Mouse (Mus musculus): ENCODE data around the gene Socs7.
A peak's percentile ranks its signal among the peaks of the same experiment; 100 is the strongest.
"Not testable (repeated sequence)": the region's sequence is repeated elsewhere in the genome, so short reads cannot be mapped to it uniquely, and the experiment has no call there.

The Socs7 gene

DNA sequence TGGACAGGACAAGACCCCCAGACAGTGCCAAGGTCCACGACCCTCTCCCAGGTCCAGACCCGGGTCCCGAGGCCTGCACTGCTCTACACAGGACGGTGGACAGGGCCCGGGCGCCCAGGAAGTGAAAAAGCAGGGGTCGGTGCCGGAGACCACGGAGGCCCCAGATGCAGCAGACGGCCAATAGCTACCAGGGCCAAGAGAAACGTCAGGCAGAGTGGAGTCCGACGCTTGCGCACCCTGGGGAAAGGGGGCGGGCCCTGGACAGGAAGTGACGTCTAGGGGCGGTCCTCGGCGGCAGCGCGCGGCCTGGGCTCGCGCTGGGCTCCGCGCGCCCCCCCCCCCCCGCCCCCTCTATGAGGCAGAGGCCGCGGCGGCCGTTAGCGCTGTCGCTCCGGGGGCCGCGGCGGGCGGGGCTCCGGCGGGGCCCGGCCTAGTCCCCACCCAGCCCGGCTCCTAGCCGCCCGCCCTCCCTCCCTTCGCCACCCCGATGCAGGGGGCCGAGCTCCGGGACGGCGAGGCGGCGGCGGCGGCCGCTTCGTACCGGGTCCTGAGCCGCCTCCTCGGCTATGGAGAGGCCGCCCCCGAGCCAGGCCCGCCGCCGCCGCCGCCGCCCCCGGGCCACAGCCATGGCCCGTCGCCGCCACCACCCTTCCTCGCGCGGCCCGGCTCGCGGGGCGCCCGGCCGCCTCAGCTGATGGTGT, at the start of gene Socs7:
Socs7 (plus strand) TSS at position 604 of the 701 bp plus-strand sequence.
- DNase-seq: peak; percentile 96

DNA sequence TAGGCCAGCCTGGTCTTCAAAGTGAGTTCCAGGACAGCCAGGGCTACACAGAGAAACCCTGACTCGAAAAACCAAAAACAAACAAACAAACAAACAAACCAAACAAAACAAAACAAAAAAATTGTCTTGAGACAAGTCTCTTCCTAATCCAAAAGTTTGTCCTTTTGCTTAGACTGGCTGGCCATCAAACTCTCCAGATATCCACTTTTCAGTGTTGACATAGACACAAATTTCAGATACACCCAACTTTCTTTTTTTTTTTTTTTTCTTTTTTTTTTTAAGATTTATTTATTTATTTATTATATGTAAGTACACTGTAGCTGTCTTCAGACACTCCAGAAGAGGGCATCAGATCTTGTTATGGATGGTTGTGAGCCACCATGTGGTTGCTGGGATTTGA, 49.5 kb upstream of the Socs7 start:
- DNase-seq: not testable (repeated sequence)

DNA sequence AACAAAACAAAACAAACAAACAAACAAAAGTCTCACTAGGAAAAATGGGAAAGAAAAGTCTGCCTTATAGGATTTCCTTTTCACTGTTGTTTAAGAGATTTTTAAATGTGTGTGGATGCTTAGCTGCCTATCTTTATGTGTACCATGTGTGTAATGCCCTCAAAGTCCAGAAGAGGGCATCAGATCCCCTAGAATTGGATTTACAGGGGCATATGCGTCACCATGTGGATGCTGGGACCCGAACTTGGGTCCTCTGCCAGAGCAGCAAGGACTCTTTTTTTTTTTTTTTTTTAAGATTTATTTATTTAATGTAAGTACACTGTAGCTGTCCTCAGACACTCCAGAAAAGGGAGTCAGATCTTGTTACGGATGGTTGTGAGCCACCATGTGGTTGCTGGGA, 48.2 kb upstream of the Socs7 start:
- DNase-seq: peak; percentile 35

DNA sequence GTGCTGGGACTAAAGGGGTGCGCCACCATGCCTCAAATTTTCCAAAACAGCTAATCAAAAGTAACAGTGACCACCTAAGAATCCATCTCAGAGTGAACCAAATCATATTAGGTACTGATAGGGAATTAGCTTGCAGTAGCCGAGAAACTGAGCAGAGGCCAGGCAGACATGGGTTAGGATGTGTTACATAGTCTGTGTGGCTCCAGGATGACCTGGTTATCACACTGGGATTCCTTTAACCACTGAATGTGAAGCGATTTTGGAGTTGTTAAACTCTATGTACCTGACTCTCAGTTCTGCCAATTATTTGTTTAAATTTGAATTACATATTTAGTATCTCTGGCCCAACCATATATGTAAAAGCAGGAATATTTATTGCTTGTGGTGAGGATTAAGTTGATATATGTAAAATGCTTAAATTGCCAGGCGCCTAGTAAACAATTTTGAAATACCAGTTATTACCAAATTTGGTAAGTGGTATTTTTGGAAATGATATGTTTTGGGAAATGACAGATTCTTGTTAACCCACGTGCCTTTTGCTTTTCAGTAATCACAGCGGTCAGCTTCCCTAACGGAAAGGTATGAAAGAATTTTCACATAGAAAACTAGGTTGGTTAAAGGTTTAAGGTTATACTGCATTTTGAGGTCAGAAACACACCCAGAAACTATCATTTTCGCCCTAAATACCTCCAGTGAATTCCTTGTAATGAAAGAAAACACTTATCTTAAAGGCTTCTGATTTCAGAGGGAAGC, 47.4 kb upstream of the Socs7 start:
- no peak for DNase-seq

DNA sequence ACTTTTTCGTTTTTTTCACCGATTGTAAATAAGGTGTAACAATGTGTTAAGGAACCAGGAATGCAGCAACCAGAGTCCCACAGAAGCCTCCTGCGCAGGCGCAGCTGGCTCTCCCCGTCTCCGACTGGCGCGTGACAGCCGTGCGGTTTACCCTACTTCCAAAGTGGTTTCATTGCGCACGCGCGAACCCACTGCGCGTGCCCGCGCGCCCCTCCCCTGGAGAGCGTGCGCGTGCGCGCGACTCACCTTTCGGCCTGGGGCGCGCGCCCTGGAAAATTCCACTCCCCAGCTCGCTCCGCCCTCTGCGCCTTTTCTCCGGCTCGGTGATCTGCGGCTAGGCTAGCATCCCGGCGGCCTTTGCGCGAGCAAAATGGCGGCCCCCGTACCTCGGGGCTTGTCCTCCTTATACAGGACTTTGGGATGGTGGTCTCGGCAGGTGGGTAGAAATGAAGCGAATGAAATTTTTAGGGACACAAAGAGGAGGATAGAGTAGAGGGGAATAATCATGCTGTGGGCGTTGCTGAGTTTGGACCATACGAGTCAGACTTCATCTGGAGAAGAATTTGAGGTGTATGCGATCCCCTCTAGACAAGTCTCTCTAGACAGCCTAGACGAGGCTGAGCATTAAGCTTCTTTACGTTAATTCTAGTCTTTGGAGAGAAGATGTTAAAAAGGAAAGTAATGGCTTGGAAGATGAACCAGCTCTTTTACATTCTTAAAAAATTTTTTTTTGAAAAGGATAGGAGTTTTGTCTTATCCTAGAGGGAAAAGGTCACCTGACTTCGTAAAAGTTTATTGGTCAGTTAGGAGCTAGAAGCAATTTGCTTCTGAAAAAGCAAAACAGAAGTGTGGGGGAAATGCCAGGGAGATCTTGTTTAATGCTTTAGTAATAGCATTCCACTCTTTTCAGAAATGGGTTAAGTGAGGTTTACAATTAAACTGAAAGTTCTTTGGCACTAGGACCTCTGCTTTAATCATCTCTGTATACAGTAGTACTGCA, 46.5 kb upstream of the Socs7 start, which contains the start of gene Mrpl45:
Mrpl45 (plus strand) TSS at position 213 of the 1,000 bp plus-strand sequence.
- peak; percentile 98 for DNase-seq

DNA sequence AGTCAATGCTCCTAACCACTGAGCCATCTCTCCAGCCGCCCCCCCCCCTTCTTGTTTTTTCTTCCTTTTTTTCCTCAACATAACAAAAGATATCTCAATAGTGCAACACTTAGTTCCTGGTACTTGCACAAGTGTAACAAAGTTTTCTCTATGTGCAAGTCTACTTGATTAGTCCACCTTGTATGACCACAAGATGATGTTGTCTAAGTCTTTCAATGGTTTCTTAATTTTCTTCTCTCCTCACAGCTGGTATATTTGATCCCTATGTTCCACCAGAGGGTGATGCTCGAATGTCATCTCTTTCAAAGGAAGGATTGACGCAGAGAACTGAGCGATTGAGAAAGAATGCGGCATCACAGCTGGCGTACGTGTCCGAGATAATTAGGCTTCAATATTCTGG, 41.2 kb upstream of the Socs7 start:
- no peak for DNase-seq

DNA sequence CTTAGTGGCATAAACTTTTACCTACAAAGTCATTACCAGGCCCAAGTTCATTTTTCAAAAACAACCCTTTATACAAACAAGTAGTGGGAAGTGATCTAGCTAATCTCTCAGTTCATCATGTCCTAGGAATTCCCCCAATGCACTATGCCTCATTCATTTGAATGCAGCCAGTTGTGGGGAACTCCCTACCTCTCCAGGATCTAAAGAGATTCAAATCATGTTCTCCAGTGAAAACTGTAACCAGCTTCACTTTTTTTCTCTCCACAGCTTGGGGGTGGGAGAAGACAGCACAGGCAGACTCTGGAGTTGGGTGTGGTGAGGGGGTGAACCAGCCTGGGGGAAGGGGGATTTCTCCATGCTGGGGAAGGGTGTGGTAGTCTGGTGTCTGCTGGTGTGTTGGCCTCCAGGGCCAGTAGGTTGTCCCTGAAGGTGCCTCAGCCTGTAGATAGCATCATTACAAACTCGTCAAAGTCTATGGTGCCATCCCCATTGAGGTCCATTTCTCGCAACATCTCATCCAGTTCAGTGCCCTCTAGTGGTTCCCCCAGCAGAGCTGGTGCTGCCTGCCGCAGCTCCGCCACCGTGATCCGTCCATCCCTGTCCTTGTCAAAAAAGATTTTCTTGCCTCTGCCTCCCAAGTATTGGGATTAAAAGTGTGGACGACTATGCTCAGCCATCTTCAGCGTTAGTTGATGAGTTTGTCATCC, 40.3 kb upstream of the Socs7 start:
- DNase-seq: not testable (repeated sequence)

DNA sequence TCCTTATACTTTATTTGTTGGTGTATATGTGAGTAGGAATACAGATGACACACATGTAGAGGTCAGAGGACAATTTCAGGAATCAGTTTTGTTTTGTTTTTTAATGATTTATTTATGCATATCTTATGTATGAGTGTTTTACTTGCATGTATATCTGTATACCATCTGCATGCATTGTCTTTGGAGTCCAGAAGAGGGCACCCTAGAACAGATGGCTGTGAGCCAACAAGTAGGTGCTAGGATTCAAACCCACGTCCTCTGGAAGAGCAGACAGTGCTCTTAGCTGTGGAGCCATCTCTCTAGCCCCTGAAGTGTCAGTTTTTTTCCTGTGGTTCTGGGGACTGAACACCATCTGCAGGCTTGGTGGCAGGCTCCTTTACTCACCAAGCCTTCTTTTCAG, 37.1 kb upstream of the Socs7 start:
- DNase-seq: no peak

DNA sequence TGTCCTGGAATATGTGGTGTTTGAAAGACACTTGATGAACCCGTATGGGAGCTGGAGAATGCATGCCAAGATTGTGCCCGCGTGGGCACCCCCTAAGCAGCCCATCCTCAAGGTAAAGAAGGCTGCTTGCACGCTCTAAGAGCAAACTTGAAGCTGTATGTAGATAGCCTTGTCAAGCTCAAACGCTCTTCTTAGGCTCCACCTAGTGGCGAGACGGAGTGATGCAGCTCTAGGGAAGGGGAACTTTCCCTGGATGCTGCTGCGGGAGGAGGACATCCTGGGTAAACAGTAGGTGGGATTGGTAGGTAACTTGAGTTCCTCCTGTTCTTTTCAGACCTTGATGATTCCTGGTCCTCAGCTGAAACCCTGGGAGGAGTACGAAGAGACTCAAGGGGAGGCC, 34.2 kb upstream of the Socs7 start:
- DNase-seq: peak; percentile 78

DNA sequence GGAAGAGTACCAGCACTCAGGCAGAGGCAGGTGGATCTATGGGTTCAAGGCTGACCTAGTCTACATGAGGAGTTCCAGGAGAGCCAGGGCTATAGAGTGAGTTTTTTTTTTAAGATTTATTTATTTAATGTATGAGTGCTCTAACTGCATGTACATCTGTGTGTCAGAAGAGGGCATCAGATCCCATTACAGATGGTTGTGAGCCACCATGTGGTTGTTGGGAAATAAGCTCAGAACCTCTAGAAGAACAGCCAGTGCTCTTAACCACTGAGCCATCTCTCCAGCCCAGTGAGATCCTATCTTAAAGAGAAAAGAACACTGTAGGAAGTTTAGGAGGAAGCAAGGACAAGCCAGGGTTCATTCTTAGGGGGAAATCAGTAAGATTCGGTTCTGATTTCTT, 32.0 kb upstream of the Socs7 start:
- no peak for DNase-seq

DNA sequence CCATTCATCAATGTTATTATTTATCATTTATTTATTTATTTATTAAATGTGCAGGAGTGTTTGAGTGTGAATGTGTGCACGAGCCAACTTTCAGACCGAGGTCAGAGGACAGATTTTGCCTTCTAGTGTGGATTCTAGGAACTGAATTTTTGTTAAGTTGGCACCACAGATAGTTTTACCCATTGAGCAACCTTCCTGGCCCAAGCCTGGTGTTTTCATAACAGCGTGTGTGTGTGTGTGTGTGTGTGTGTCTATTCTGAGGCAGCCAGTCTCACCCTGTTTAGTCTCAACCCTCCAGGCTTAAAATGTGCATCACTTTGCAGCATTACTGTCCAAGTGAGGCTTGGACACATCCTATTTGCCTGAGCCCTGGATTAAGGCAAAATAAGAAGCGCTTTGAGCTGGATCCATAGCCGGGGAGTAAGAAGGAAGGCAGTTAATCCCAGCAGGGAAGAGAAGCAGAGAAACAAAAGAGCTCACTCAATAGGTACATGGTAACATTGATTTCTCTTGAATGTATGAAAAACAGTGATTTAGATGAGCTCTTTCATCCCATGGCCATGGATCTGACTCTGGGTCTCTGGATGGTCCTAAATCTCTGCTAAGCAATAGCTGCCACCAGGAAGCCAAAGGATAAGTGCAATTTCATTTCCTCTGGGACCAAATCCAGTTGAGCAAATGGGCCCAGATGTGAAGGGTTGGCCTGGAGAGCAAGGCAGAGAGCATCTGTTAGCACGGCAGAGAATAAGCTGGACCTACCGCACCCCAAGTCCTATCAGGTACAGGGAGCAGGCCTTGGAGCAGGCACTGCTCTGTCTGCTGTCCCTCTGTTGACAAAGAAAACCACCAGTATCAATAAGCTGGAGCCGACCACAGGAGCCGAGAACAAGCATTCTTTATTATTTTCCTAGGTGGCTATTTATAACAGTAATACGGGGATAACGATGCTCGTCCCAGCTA, 30.8 kb upstream of the Socs7 start:
- peak; percentile 38 for DNase-seq

DNA sequence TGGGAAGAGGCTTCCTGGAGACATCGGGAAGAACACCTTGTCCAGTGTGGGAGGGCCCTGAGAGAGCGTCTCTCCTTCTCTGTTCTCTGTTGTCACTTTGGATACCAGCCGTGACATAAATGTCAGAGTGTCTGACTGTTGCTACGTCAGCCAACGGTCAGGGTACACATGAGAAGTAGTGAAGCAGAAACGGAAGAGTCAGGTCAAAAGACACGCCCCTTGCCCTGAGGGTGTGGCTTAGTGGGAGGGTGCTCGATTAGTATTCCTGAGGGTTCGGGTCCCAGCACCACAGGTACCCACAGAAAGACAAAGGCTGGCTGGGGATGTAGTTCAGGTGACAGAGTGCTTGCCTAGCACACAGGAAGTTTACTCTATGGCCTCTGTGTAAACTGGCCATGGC, 29.3 kb upstream of the Socs7 start:
- DNase-seq: peak; percentile 33

DNA sequence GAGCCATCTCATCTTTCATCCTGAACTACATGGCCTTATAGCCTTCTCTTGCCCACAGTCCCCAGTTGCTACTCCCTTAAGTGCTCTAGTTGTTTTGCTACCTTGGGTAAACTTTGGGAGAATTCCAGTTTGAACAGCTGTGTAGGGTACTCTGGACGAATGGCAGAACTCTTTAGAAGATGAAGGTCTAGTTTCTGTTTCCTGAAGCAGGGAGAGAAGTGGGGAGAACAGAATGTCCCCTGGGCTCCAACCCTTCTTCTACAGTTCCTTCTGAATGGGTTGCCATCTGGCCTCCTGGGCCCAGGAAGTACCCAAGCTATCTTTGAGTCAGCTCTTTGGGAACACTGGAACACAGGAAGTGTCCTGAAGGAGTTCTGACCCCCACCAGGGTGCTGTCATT, 28.5 kb upstream of the Socs7 start:
- peak; percentile 35 for DNase-seq

DNA sequence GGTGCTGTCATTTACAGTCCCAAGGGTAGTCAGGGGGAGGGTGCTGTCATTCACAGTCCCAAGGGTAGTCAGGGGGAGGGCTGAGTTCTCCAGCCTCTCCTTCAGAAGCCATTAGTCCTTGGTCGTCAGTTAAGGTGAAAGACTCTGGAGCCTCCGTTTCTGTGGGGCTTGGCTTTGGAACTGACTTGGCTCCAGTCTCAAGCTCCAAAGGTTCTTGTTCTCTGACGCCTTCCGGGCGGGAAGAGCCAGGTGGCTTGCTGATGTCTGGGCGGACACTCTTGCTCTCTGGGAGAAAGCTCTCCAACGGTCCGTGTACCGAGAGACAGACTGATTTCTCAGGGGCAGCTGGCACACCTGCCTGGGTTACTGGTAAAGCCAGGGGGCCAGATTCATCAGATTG, 28.0 kb upstream of the Socs7 start:
- DNase-seq: no peak

DNA sequence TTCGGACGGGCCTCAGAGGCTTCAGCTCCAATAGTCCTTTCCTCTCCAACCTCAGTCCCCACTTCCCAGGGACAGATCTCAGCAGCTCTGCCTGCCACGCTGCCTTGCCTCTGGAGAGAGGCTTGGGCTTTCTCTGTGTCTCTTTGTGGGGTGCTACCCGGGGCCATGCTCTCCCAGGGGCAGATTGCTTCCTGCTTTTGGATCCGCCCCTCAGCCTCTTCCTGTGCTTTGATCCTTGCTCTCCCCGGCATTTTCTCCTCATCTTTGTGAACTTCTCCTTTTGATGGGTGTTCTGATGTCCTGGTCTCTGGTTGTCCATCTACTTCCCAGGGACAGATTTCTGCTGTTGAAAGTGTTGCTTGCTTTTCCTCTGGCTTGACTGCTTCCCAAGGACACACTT, 26.1 kb upstream of the Socs7 start:
- DNase-seq: peak; percentile 19

DNA sequence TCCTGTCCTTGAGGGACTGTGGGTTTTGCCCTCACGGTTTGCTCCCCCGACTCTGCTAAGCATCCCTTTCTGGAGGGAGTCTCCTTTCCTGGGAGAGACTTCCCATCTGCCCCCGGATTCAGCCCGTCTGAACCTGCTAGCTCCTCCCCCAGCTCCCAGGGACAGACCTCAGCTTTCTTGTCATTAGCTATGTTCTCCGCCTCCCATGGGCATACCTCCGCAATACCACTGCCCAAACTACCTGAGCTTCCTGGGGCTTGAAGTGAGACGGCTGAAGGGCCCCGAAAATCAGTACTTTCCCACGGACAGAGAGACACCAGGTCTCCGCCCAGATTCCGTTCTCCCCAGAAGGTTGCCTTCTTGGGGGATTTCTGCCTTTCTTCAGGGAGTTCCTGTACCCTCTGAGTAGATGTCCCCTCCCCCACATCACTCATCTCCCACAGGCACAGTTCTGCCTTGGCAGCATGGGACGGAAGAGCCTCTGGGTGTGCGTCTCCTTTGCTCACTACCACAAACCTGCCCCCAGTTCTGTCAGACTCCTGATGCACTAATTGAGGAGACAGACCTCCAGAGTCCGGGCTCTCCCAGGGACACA, 25.5 kb upstream of the Socs7 start:
- DNase-seq: no peak

DNA sequence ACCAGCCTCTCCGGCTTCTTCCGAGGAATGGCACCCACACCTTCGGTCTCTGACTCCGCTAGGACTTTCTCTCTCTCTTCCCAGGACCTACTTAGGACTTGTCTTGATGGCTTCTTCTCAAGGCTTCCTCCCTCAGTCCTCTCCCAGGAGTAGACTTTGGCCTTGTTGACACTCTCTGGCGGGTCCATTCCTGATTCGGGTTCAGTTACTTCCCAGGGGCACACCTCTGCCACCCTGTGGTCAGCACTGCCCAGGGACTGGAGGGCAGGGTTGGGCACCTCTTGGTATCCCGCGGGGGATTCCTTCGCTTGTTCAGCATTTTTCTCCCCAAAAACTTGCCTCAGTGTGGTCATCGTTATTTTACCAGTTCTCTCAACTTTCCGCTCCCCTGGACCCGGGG, 25.0 kb upstream of the Socs7 start:
- no peak for DNase-seq

DNA sequence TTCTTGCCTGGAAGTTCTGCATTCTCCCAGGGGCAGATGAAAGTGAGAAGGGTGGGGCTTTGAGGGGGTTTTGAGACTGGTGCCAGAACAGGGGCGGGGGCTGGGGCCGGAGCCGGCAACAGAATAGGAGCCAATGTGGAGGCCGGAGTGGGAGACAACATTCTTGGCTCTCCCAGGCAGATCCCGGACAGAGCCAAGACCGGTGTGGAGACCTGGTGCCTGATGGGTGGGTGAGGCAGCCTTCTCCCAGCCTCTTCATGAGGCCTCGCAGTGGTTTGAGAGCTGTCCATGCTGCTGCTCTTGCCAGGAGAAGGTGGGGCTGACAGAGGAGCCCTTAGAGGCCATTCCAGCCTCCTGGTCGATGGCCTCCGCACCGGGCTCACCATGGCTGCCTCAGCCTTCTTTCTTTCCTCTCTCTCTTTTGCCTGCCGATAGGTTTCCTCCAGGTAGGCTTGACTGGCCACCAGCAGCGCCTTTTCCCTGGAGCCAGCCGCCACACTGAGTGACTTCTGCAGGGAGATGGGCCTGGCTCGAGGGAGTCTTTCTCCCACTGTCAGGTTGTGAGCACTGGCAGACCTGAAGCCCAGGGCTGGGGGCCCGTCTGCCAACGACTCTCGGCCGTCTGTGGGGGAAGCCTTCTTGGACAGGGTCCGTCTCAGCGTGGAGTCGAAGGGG, 23.9 kb upstream of the Socs7 start:
- DNase-seq: peak; percentile 44

DNA sequence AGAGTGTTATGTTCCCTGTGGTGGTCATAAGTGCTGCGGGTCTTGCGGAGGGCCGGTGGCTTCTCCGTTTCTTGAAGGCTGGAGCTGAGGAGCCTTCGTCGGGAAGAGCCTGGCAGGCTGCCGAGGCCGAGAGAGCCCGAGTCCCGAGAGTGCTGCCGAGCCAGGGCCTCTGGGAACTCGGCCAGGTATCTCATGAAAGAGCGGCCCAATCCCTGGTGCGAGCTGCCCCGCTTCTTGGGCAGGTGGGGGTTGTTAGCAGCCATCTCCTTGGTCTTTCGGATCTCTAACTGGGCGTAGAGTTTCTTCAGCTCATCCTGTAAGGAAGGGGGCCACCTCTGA, 23.4 kb upstream of the Socs7 start:
- DNase-seq: peak; percentile 87

DNA sequence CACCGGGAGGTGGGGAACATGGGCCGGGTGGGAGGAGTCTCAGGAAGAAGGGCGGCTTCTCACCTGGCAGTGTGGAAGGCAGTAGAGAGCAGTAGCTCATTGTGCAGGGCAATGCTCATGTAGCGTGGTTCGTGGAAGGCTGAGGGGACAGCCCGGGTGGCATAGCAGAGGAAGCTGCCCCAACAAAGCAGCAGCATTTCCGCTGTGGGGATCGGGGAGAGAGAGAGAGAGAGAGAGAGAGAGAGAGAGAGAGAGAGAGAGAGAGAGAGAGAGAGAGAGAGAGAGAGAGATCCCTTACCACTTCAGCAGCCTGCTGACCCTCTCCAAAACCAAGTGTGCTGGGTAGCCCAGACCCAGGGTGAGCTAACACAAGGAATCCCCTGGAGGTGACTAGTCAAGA, 19.2 kb upstream of the Socs7 start:
- DNase-seq: no peak

Data from lung, postnatal 36 days (tissue).